Mouse (Mus musculus) kidney, embryonic 14.5 days (tissue): ENCODE measurements around the gene Gm28374. TPM values are rescaled to one million over a fixed set of nuclear protein-coding genes. Genes with fewer than 3 reads are reported as not detected.
"Not testable (repeated sequence)": the region's sequence is repeated elsewhere in the genome, so short reads cannot be mapped to it uniquely, and the experiment has no call there.

ENCODE experiments used
- ATAC-seq: fragments of 200-750 bp; cut with Nextera tagmentation; 2 replicates; pipeline ENCODE4 v1.8.0; 2017; ENCODE audit warnings: moderate number of reproducible peaks, mild to moderate bottlenecking, moderate TSS enrichment, moderate library complexity; ENCODE audit not compliant: low FRiP score, low TSS enrichment
- H3K27ac ChIP-seq: fragments of 300-500 bp; sonication (generic); 2 replicates; pipeline ENCODE4 v1.5.1; 2014; ENCODE audit warnings: low read depth, mild to moderate bottlenecking, low read length, moderate library complexity, mixed read lengths
- H3K27me3 ChIP-seq: fragments of 300-500 bp; sonication (generic); 2 replicates; pipeline ENCODE4 v1.6.1; 2014; ENCODE audit warnings: mild to moderate bottlenecking, low read length; ENCODE audit not compliant: control insufficient read depth, insufficient read depth
- H3K36me3 ChIP-seq: fragments of 300-500 bp; sonication (generic); 2 replicates; pipeline ENCODE4 v1.6.1; 2014; ENCODE audit warnings: low read length, mixed read lengths; ENCODE audit not compliant: control insufficient read depth, insufficient read depth
- H3K4me1 ChIP-seq: fragments of 300-500 bp; sonication (generic); 2 replicates; pipeline ENCODE4 v1.6.1; 2014; ENCODE audit warnings: low read length, mixed read lengths; ENCODE audit not compliant: control insufficient read depth, insufficient read depth
- H3K4me2 ChIP-seq: fragments of 300-500 bp; sonication (generic); replicated peaks from 2 replicates; pipeline ENCODE4 v1.6.1; 2014; ENCODE audit warnings: low read depth, mild to moderate bottlenecking, low read length
- H3K4me3 ChIP-seq: fragments of 300-500 bp; sonication (generic); 2 replicates; pipeline ENCODE4 v1.5.1; 2014; ENCODE audit warnings: mild to moderate bottlenecking, low read length
- H3K9ac ChIP-seq: fragments of 300-500 bp; sonication (generic); 2 replicates; pipeline ENCODE4 v1.6.1; 2014; ENCODE audit warnings: low read depth, mild to moderate bottlenecking, low read length, moderate library complexity
- H3K9me3 ChIP-seq: fragments of 300-500 bp; sonication (generic); 2 replicates; pipeline ENCODE4 v1.6.1; 2016; ENCODE audit warnings: low read length; ENCODE audit not compliant: control insufficient read depth
- WGBS: fragments of 180-500 bp; shearing (Covaris S2); extraction: QIAGEN DNeasy Blood & Tissue Kit; methylation state at CpG from one replicate; pipeline ENCODE4 v1.1.7; 2014; 5-methylcytosine and 5-hydroxymethylcytosine counted together
- polyA plus RNA-seq: library from polyadenylated mRNA; unstranded; fragments of >200 nt; fragmentation: Nextera tagmentation; extraction: Ambion mirVana; gene quantifications from 2 replicates; pipeline ENCODE4 v1.2.1, GENCODE M21; 2014

Gm28374 gene
- 1.1 and 1.5 TPM in 2 replicates for polyA plus RNA-seq

DNA sequence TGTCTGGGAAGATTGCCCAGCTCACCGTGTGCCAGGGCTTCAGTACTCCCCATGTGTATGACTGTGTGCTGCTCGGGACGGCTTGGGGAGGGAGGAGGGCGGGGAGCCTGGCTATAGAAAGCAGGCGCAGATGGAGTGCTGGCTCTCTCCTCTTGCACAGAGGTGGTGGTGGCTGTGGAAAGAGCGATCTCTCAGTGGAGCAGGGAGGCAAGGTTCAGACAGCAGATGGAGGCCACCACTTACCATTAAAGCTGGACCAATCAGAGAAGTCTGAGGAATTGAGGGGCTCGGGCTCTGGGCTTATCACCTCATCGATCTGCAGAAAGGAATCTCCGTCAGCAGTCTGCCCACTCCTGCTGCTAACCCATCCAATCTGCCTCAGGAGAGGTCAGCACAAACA lies at the start of gene Gm28374:
Gene Gm28374, minus strand, starts transcription at position 101 of the 400 bp plus-strand sequence.
- Histone ChIP-seq H3K9ac (no peak within 1 kb of the TSS; the same call in 1 of the 2 replicates), H3K4me2 (no peak within 1 kb of the TSS), H3K27me3 (no peaks in the 10 kb centered on the region), H3K27ac (no peak within 1 kb of the TSS), H3K4me3 (no peak within 1 kb of the TSS), H3K36me3 (peaks cover 33% of the 10 kb centered on the region), H3K9me3 (no peaks in the 10 kb centered on the region), H3K4me1 (peaks cover 14% of the 10 kb centered on the region)
- 90% methylated on average over 9 of the region's 9 CpGs for WGBS
- no peak for ATAC-seq

GRCm38 (mm10) chr19:6130414-6131128 lies 48.5 kb upstream of the Gm28374 start:
- WGBS = 78% methylated on average over 7 of the region's 7 CpGs
- H3K4me2 ChIP-seq, ATAC-seq: not testable (repeated sequence)

DNA sequence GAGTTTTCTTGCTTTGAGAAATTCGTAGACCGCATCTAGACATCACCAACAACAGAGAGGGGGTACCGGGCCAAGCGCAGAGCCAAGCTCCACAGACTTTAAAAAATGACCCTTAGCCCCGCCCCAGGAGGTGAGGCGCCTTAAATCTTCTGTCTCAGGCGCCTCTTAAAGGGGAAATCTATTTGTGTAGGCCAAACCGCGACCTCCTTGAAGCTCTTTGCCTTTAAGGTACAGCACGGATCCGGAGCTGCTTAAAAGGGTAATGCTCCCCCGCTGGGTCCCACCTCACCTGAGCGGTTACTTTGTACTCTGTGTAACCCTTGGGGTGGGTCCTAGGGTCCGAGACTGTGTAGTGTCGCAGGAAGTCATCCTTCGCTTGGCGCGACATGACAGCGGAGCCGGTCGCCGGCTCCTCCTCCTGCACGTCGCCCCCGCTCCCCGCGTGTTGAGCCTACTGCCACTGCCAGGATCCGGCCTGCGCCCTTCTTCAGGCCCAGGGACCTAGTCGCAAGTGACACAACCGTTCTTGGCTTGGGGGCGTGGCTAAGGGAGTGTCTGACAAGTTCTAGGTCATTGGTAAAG lies 45.8 kb upstream of the Gm28374 start, which contains the start of gene Snx15:
Gene Snx15, minus strand, starts transcription at position 545 of the 582 bp plus-strand sequence.
- Histone ChIP-seq H3K27ac (peak within 1 kb of the TSS; percentile 82; the same call in 1 of the 2 replicates), H3K4me1 (no peaks in the 10 kb centered on the region), H3K27me3 (no peaks in the 10 kb centered on the region), H3K36me3 (no peaks in the 10 kb centered on the region), H3K9ac (peak within 1 kb of the TSS; percentile 58; the same call in 1 of the 2 replicates), H3K4me3 (peak within 1 kb of the TSS; percentile 43), H3K4me2 (peak within 1 kb of the TSS; percentile 46), H3K9me3 (no peaks in the 10 kb centered on the region)
- WGBS = under 1% methylated on average over 32 of the region's 32 CpGs
- ATAC-seq = peak; percentile 95

More at GRCm38 (mm10) chr19:6130414-6131128, 48.5 kb upstream of the Gm28374 start:
- H3K9me3 ChIP-seq, H3K4me1 ChIP-seq, H3K36me3 ChIP-seq, H3K27me3 ChIP-seq, H3K4me3 ChIP-seq, H3K9ac ChIP-seq, H3K27ac ChIP-seq: not testable (repeated sequence)

DNA sequence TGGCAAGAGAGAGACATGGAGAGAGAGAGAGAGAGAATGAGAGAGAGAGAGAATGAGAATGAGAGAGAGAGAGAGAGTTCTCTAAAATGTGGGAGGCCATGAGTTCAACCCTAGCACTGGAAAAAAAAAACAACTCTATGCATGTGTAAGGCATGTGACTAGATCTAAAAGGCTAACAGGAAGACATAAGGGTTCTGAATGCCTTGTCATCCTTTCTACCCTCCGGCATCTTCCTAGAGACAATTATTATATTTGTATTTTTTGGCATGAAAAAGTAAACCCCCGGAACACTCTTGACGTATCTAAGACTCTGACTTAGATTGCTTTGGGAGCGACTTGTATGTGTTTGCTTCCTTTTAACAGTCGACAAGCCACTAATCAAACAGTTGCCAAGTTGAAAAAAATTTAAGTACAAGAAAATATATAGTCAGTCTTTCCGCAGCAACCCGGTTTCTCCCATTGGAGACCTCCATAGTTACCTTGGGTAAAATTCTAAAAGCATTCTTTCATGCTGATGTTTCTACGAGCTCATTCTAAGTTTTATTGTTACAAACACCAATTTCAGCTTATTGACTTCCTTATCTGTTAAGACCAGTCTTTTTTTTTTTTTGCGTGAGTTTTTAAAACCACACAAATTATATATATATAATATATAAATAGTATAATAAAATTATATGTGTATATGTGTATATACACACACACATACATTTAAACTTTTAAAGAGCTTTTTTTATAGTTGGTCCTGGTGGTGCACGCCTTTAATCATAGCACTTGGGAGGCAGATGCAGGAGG lies 44.9 kb upstream of the Gm28374 start:
- no peaks in the 10 kb centered on the region for H3K4me1 ChIP-seq
- H3K27me3 ChIP-seq = no peaks in the 10 kb centered on the region
- ATAC-seq = no peak
- H3K36me3 ChIP-seq = no peaks in the 10 kb centered on the region
- 67% methylated on average over 10 of the region's 10 CpGs for WGBS
- peak overlapping the region; percentile 46 for H3K4me2 ChIP-seq
- H3K4me3 ChIP-seq = peak overlapping the region; percentile 43
- no peaks in the 10 kb centered on the region for H3K9me3 ChIP-seq
- H3K9ac ChIP-seq = no peak overlapping the region
- peak overlapping the region; percentile 82; the same call in 1 of the 2 replicates for H3K27ac ChIP-seq

GRCm38 (mm10) chr19:6126289-6126688 lies 44.2 kb upstream of the Gm28374 start:
- no peak overlapping the region for H3K27ac ChIP-seq
- 31% methylated on average over 4 of the region's 4 CpGs for WGBS
- no peak overlapping the region for H3K4me2 ChIP-seq

DNA sequence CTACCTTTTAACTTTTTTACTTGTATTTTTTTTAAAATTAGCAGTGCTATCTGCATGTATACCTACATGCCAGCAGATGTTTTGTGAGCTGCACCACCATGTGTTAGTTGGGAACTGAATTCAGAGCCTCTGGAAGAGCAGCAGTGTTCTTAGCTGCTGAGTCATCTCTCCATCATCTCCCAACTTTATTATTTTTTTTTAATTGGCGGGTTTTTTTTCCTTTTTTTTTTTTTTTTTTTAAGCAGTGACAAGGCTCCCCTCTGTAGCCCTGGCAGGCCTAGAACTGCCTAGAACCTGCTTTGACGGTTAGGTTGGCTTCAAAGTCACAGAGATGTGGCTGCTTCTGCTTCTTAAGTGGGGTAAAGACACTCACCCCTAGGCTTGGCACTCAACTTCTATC lies 42.8 kb upstream of the Gm28374 start:
- no peak overlapping the region for H3K4me3 ChIP-seq
- 0 out of 2 replicates have a peak, but pooled peaks cover 4% of the 10 kb centered on the region for H3K4me1 ChIP-seq
- no peak for ATAC-seq
- 75% methylated on average over 2 of the region's 2 CpGs for WGBS
- no peak overlapping the region for H3K27ac ChIP-seq
- H3K4me2 ChIP-seq = no peak overlapping the region
- H3K9me3 ChIP-seq = no peaks in the 10 kb centered on the region
- H3K9ac ChIP-seq = no peak overlapping the region
- no peaks in the 10 kb centered on the region for H3K27me3 ChIP-seq
- no peaks in the 10 kb centered on the region for H3K36me3 ChIP-seq

More at GRCm38 (mm10) chr19:6126289-6126688, 44.2 kb upstream of the Gm28374 start:
- Histone ChIP-seq H3K9ac (no peak overlapping the region), H3K27me3 (no peaks in the 10 kb centered on the region), H3K9me3 (no peaks in the 10 kb centered on the region), H3K36me3 (no peaks in the 10 kb centered on the region), H3K4me1 (0 out of 2 replicates have a peak, but pooled peaks cover 4% of the 10 kb centered on the region), H3K4me3 (no peak overlapping the region)
- ATAC-seq = no peak

- H3K27ac ChIP-seq = no peak overlapping the region
- H3K4me1 ChIP-seq = peaks cover 10% of the 10 kb centered on the region; the same call in 1 of the 2 replicates
- 82% methylated on average over 8 of the region's 8 CpGs for WGBS
- H3K4me3 ChIP-seq = no peak overlapping the region
- no peak overlapping the region for H3K4me2 ChIP-seq
- H3K36me3 ChIP-seq = no peaks in the 10 kb centered on the region
- no peak overlapping the region for H3K9ac ChIP-seq
- no peak for ATAC-seq
- no peaks in the 10 kb centered on the region for H3K9me3 ChIP-seq
- H3K27me3 ChIP-seq = no peaks in the 10 kb centered on the region
Measured at GRCm38 (mm10) chr19:6123330-6123729, 41.3 kb upstream of the Gm28374 start.

DNA sequence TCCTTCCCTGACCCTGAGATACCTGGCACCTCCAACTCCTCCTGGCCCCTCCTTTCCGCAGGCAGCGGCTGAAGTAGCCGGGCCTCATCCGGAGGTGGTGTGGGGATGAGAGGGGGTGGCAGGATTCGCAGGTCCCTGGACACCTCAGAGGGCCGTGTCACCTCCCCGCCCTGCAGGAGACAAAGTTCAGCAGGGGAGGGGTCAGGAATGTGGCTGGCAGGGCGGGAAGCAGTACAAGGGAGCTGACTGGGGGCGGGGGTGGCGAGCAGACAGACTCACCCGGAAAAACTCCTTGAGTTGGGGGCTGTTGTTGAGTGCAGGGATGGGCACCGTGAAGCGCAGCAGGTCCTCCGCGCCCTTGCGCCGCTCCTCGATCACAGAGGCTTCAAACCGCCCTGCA lies 39.7 kb upstream of the Gm28374 start:
- Histone ChIP-seq H3K36me3 (no peaks in the 10 kb centered on the region), H3K27me3 (no peaks in the 10 kb centered on the region), H3K4me2 (no peak overlapping the region), H3K4me3 (no peak overlapping the region), H3K9ac (peak overlapping the region; percentile 31; the same call in 1 of the 2 replicates), H3K27ac (no peak overlapping the region), H3K9me3 (no peaks in the 10 kb centered on the region), H3K4me1 (peaks cover 16% of the 10 kb centered on the region; the same call in 1 of the 2 replicates)
- 27% methylated on average over 19 of the region's 19 CpGs for WGBS
- ATAC-seq = no peak
